Mouse (Mus musculus): ENCODE measurements around the gene Tmem140.

DNA sequence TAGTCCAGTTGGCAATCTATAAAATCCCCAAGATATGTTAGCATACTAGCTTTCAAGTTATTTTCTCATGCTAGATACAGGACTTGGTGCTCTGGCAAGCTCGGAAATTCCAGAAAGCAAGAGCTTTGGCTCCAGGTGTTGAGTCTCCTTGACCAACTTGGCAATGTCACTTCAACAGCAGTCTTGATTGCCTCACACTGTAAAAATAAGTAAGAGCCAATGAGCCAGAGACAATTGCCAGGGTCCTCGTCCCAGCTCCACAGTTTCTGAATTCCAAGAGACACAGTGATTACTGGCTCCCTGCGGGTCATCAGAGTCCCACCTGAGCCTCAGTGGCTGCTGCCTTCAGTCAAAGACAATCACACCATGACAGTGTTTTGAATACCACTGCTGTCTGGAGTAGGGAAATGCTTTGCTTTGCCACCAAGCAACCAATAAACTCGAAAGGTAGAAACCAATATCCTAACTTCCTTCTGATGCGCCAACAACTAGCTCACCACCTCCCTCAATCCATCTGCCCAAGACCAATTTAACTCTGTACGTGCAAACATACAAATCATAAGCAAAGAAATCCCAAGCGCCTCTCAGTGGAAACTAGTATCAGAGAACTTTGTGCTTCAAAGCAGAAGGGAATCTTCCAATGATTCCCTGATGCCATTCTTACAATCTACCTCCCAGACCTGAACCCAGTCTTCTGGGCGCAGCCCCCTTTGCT is 46.8 kb downstream of the Tmem140 start:
- TF ChIP-seq CTCF (IDR thresholded peaks at IDR 0.05; ENCODE audit: borderline replicate concordance, control insufficient read depth, extremely low read depth, insufficient read depth, low read length, poor library complexity) (no peak), POLR2A (IDR thresholded peaks at IDR 0.05; ENCODE audit: control insufficient read depth, extremely low read depth, insufficient read depth, low read length, poor library complexity) (no peak)
